Mouse (Mus musculus) liver, adult (tissue): ENCODE measurements around the gene Olfr1239.

ENCODE experiments used
- GATA4 ChIP-seq: IDR thresholded peaks from 2 replicates; pipeline ENCODE4 v1.6.1; 2014; ENCODE audit warnings: mild to moderate bottlenecking, low read length; ENCODE audit not compliant: insufficient replicate concordance

The Olfr1239 gene

DNA sequence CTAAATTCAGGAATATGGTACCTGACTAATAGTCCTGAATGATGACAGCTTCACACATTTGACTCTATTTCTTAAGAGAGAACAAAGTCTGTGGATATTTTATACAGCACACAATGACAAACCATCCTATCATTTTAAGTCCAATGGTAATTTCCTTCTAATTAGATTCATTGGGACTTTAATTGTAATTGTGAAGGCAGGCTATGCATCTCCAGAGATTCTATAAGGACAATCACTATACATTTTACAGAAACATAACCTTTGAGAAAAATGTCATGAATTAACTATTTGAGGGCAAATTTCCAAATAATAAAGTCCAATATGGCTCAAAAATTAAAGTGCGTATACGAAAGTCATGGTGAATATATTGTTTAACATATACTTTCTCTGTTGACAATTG lies at the start of gene Olfr1239:
Gene Olfr1239, minus strand, starts transcription at position 101 of the 400 bp plus-strand sequence.
- TF ChIP-seq GATA4: no peak

DNA sequence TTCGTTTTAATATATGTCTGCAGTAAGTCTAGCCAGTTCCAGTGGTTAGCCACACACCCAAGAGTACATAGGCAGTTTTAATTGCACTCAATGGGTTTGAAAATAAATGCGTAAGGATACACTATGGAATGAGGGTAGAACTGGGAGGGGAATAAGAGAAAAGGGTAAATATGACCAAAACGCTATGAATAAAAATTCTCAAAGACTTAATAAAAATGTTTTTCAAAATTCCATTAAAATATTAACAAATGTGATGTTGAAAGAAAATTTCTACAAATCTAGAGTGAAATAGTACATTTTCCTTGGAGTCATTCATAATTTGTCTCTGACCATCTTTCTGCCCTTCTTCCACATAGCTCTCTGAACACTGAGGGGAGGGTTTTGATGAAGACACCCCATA lies 22.7 kb upstream of the Olfr1239 start, which contains the start of gene Olfr1240:
Gene Olfr1240, minus strand, starts transcription at position 101 of the 400 bp plus-strand sequence.
- TF ChIP-seq GATA4: no peak

DNA sequence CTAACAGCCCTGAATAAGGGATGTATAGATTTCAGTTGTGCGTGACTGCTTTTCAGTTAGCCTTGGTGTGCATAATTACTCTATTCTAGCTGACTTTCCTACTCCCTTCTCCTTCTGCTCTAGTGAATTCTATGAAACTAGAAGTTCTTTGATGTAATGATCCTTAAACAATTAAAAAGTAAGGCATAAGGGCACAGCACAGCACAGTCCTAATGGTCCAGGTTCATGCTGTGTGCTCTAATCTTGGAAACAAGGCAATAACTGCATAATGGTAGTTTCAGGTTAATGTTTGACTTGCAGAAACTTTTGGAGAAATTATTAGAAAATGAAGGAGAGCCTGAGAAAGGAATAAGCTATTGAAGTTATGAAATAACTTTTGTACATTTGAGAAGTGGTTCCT lies 5.7 kb downstream of the Olfr1239 start:
- no peak for TF ChIP-seq GATA4

DNA sequence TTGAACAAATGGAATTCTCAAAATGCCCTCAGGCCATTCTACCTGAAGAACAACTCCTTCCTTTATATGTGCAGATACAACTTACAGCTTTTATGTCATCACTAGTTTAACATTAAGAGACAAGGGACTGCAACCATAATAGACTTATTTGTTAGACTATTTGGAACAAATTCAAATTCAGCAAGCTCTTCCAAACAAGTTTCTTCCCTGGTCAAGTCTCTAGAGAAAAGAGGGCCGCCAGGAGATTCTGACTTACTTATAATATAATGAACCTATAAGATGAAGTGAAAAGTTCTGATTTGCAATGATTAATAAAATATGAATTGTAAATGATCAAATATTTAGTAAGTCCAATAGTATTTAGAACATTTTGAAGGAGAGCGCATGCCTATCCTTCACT lies 10.6 kb downstream of the Olfr1239 start, which contains the start of gene Olfr1238:
Gene Olfr1238, minus strand, starts transcription at position 101 of the 400 bp plus-strand sequence.
- no peak for TF ChIP-seq GATA4

DNA sequence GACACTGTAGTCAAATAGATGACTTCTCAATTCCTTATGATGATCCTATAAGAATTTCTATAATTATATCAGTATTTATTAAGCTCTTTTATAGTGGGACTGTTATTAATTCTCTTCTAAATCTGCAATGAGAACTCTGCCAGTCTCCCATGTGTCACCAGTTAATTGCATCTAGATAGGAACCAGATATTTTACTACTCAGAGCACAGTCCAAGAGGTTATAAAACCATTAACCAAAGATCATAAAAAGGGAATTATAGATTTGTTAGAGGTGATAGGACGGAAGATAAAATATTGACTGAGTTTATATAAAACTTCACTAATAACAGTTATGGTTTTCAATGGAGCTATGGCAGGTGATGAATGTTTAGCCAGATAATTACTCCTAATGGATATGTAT lies 19.3 kb downstream of the Olfr1239 start:
- no peak for TF ChIP-seq GATA4
